Mouse (Mus musculus): ENCODE measurements around the gene Gdpd3. TPM values are rescaled to one million over a fixed set of nuclear protein-coding genes. Genes with fewer than 3 reads are reported as not detected.

Gene Gdpd3
- total and polyA plus RNA-seq, 2 experiments from 2014 or later, result 0.97 to 2.5 TPM

GRCm38 (mm10) chr7:126736122-126736521, 30.0 kb upstream of the Gdpd3 start:
- TF ChIP-seq CTCF (IDR thresholded peaks at IDR 0.05; ENCODE audit: low read depth), result no peak
- ATAC-seq (no peak), DNase-seq (no peak)
- Histone ChIP-seq H3K9ac (no peak overlapping the region), H3K4me2 (ENCODE audit: low read depth) (no peak overlapping the region), H3K9me3 (ENCODE audit: low read length) (no peaks in the 10 kb centered on the region), H3K4me1 (ENCODE audit: insufficient read depth) (no peaks in the 10 kb centered on the region), H3K27me3 (ENCODE audit: insufficient read depth, low read length) (no peaks in the 10 kb centered on the region), H3K36me3 (ENCODE audit: insufficient read depth) (no peaks in the 10 kb centered on the region), H3K27ac (ENCODE audit: low read depth, low read length) (no peak overlapping the region), H3K4me3 (ENCODE audit: low read depth, low read length) (no peak overlapping the region)
- 85% methylated on average over 8 of the region's 8 CpGs for WGBS

- DNase-seq, result no peak
- no peaks in the 10 kb centered on the region for H3K36me3 ChIP-seq (ENCODE audit: insufficient read depth)
- no peak for ATAC-seq
- no peak overlapping the region for H3K27ac ChIP-seq (ENCODE audit: low read depth, low read length)
- H3K27me3 ChIP-seq (ENCODE audit: insufficient read depth, low read length), result no peaks in the 10 kb centered on the region
- no peak for TF ChIP-seq CTCF (IDR thresholded peaks at IDR 0.05; ENCODE audit: low read depth)
- no peak overlapping the region for H3K9ac ChIP-seq
- H3K4me2 ChIP-seq (ENCODE audit: low read depth), result no peak overlapping the region
- WGBS, result 83% methylated on average over 17 of the region's 17 CpGs
- no peak overlapping the region for H3K4me3 ChIP-seq (ENCODE audit: low read depth, low read length)
- H3K4me1 ChIP-seq (ENCODE audit: insufficient read depth), result no peaks in the 10 kb centered on the region
- no peaks in the 10 kb centered on the region for H3K9me3 ChIP-seq (ENCODE audit: low read length)
These were observed 26.6 kb upstream of the Gdpd3 start for GRCm38 (mm10) chr7:126739551-126739950.

GRCm38 (mm10) chr7:126740132-126740735, 25.9 kb upstream of the Gdpd3 start:
- Histone ChIP-seq H3K4me1 (ENCODE audit: insufficient read depth) (no peaks in the 10 kb centered on the region), H3K9me3 (ENCODE audit: low read length) (no peaks in the 10 kb centered on the region), H3K27ac (ENCODE audit: low read depth, low read length) (no peak overlapping the region), H3K9ac (no peak overlapping the region), H3K4me3 (ENCODE audit: low read depth, low read length) (no peak overlapping the region), H3K36me3 (ENCODE audit: insufficient read depth) (no peaks in the 10 kb centered on the region), H3K4me2 (ENCODE audit: low read depth) (no peak overlapping the region), H3K27me3 (ENCODE audit: insufficient read depth, low read length) (no peaks in the 10 kb centered on the region)
- DNase-seq (no peak), ATAC-seq (no peak)
- no peak for TF ChIP-seq CTCF (IDR thresholded peaks at IDR 0.05; ENCODE audit: low read depth)
- WGBS, result 74% methylated on average over 13 of the region's 13 CpGs

GRCm38 (mm10) chr7:126740977-126741376, 25.2 kb upstream of the Gdpd3 start:
- H3K4me1 ChIP-seq (ENCODE audit: insufficient read depth), result no peaks in the 10 kb centered on the region
- no peak overlapping the region for H3K4me3 ChIP-seq (ENCODE audit: low read depth, low read length)
- DNase-seq (no peak), ATAC-seq (no peak)
- no peaks in the 10 kb centered on the region for H3K9me3 ChIP-seq (ENCODE audit: low read length)
- H3K4me2 ChIP-seq (ENCODE audit: low read depth), result no peak overlapping the region
- WGBS, result 80% methylated on average over 5 of the region's 5 CpGs
- TF ChIP-seq CTCF (IDR thresholded peaks at IDR 0.05; ENCODE audit: low read depth), result no peak
- H3K27ac ChIP-seq (ENCODE audit: low read depth, low read length), result no peak overlapping the region
- H3K27me3 ChIP-seq (ENCODE audit: insufficient read depth, low read length), result no peaks in the 10 kb centered on the region
- no peaks in the 10 kb centered on the region for H3K36me3 ChIP-seq (ENCODE audit: insufficient read depth)
- H3K9ac ChIP-seq, result no peak overlapping the region

- ATAC-seq, result no peak
- Histone ChIP-seq H3K27me3 (ENCODE audit: insufficient read depth, low read length) (no peaks in the 10 kb centered on the region), H3K9ac (no peak overlapping the region), H3K4me2 (ENCODE audit: low read depth) (no peak overlapping the region), H3K36me3 (ENCODE audit: insufficient read depth) (no peaks in the 10 kb centered on the region), H3K4me3 (ENCODE audit: low read depth, low read length) (no peak overlapping the region), H3K4me1 (ENCODE audit: insufficient read depth) (no peaks in the 10 kb centered on the region), H3K9me3 (ENCODE audit: low read length) (no peaks in the 10 kb centered on the region), H3K27ac (ENCODE audit: low read depth, low read length) (no peak overlapping the region)
- 91% methylated on average over 5 of the region's 5 CpGs for WGBS
- TF ChIP-seq CTCF (IDR thresholded peaks at IDR 0.05; ENCODE audit: low read depth), result no peak
- DNase-seq, result no peak
These were observed 24.7 kb upstream of the Gdpd3 start for GRCm38 (mm10) chr7:126741452-126741851.

- Histone ChIP-seq H3K9ac (no peak overlapping the region), H3K36me3 (ENCODE audit: insufficient read depth) (no peaks in the 10 kb centered on the region), H3K27ac (ENCODE audit: low read depth, low read length) (no peak overlapping the region), H3K4me3 (ENCODE audit: low read depth, low read length) (no peak overlapping the region), H3K4me1 (ENCODE audit: insufficient read depth) (no peaks in the 10 kb centered on the region), H3K9me3 (ENCODE audit: low read length) (no peaks in the 10 kb centered on the region), H3K27me3 (ENCODE audit: insufficient read depth, low read length) (no peaks in the 10 kb centered on the region), H3K4me2 (ENCODE audit: low read depth) (no peak overlapping the region)
- TF ChIP-seq CTCF (IDR thresholded peaks at IDR 0.05; ENCODE audit: low read depth), result no peak
- no peak for DNase-seq
- WGBS, result 90% methylated on average over 13 of the region's 13 CpGs
- no peak for ATAC-seq
These were observed 24.1 kb upstream of the Gdpd3 start for GRCm38 (mm10) chr7:126741964-126742482.

- WGBS, result 90% methylated on average over 12 of the region's 12 CpGs
- no peak overlapping the region for H3K9ac ChIP-seq
- H3K4me1 ChIP-seq (ENCODE audit: insufficient read depth), result no peaks in the 10 kb centered on the region
- no peaks in the 10 kb centered on the region for H3K9me3 ChIP-seq (ENCODE audit: low read length)
- H3K4me2 ChIP-seq (ENCODE audit: low read depth), result no peak overlapping the region
- H3K36me3 ChIP-seq (ENCODE audit: insufficient read depth), result no peaks in the 10 kb centered on the region
- H3K4me3 ChIP-seq (ENCODE audit: low read depth, low read length), result no peak overlapping the region
- H3K27ac ChIP-seq (ENCODE audit: low read depth, low read length), result no peak overlapping the region
- H3K27me3 ChIP-seq (ENCODE audit: insufficient read depth, low read length), result no peaks in the 10 kb centered on the region
- no peak for TF ChIP-seq CTCF (IDR thresholded peaks at IDR 0.05; ENCODE audit: low read depth)
- ATAC-seq, result no peak
- no peak for DNase-seq
These were observed 20.1 kb upstream of the Gdpd3 start for GRCm38 (mm10) chr7:126746066-126746465.

Data from forebrain, postnatal 0 days (tissue).